Mouse (Mus musculus) forebrain, embryonic 10.5 days (tissue): ENCODE results near the gene Dntt. TPM values are rescaled to one million over a fixed set of nuclear protein-coding genes. Genes with fewer than 3 reads are reported as not detected.

Source experiments
- DNase-seq: peaks from one replicate; pipeline ENCODE4 v3.0.0-alpha.2; 2017; ENCODE audit warnings: low spot score; ENCODE audit errors: extremely low spot score
- H3K27ac ChIP-seq: fragments of 300-500 bp; sonication (generic); 2 replicates; pipeline ENCODE4 v1.5.1; 2016; ENCODE audit warnings: mild to moderate bottlenecking
- H3K27me3 ChIP-seq: fragments of 300-500 bp; sonication (generic); 2 replicates; pipeline ENCODE4 v1.6.1; 2016; ENCODE audit warnings: mild to moderate bottlenecking; ENCODE audit not compliant: poor library complexity, severe bottlenecking
- H3K36me3 ChIP-seq: fragments of 300-500 bp; sonication (generic); replicated peaks from 2 replicates; pipeline ENCODE4 v1.6.1; 2016; ENCODE audit warnings: mild to moderate bottlenecking, moderate library complexity
- H3K4me1 ChIP-seq: fragments of 300-500 bp; sonication (generic); 2 replicates; pipeline ENCODE4 v1.6.1; 2016
- H3K4me3 ChIP-seq: fragments of 300-500 bp; sonication (generic); 2 replicates; pipeline ENCODE4 v1.5.1; 2016; ENCODE audit warnings: mild to moderate bottlenecking, moderate library complexity
- H3K9me3 ChIP-seq: fragments of 300-500 bp; sonication (generic); 2 replicates; pipeline ENCODE4 v1.6.1; 2016; ENCODE audit warnings: mild to moderate bottlenecking, moderate library complexity
- WGBS: fragments of 180-500 bp; shearing (Covaris S2); methylation state at CpG from one replicate; pipeline ENCODE4 v1.1.7; 2016; 5-methylcytosine and 5-hydroxymethylcytosine counted together
- polyA plus RNA-seq: library from polyadenylated mRNA; unstranded; fragments of >200 nt; fragmentation: Nextera tagmentation; extraction: Ambion mirVana; gene quantifications from 2 replicates; pipeline ENCODE4 v1.2.1, GENCODE M21; 2016

The Dntt gene
- polyA plus RNA-seq, 1 experiment from 2014 or later, result not detected

- no peak overlapping the region for H3K4me3 ChIP-seq
- H3K27me3 ChIP-seq, result peaks cover 31% of the 10 kb centered on the region
- no peak overlapping the region for H3K27ac ChIP-seq
- H3K36me3 ChIP-seq, result no peaks in the 10 kb centered on the region
- DNase-seq, result peak; percentile 80
- no peaks in the 10 kb centered on the region for H3K9me3 ChIP-seq
- WGBS, result 4% methylated on average over 2 of the region's 2 CpGs
- H3K4me1 ChIP-seq, result peaks cover 22% of the 10 kb centered on the region
Measured at GRCm38 (mm10) chr19:41086700-41087099, 57.6 kb downstream of the Dntt start.

- Histone ChIP-seq H3K4me1 (peaks cover 17% of the 10 kb centered on the region), H3K27me3 (peaks cover 31% of the 10 kb centered on the region), H3K36me3 (no peaks in the 10 kb centered on the region), H3K27ac (no peak overlapping the region), H3K4me3 (no peak overlapping the region), H3K9me3 (no peaks in the 10 kb centered on the region)
- 64% methylated on average over 4 of the region's 4 CpGs for WGBS
- no peak for DNase-seq
Measured at GRCm38 (mm10) chr19:41087901-41088300, 58.8 kb downstream of the Dntt start.

GRCm38 (mm10) chr19:41088491-41088890 lies 59.4 kb downstream of the Dntt start:
- Histone ChIP-seq H3K4me1 (peaks cover 17% of the 10 kb centered on the region), H3K9me3 (no peaks in the 10 kb centered on the region), H3K27me3 (peaks cover 31% of the 10 kb centered on the region), H3K4me3 (peak overlapping the region; percentile 20), H3K27ac (peak overlapping the region; percentile 48; the same call in 1 of the 2 replicates), H3K36me3 (no peaks in the 10 kb centered on the region)
- WGBS, result 43% methylated on average over 18 of the region's 18 CpGs
- DNase-seq, result no peak

GRCm38 (mm10) chr19:41089833-41090232 lies 60.8 kb downstream of the Dntt start:
- Histone ChIP-seq H3K36me3 (no peaks in the 10 kb centered on the region), H3K4me3 (no peak overlapping the region), H3K27ac (no peak overlapping the region), H3K4me1 (peaks cover 17% of the 10 kb centered on the region), H3K27me3 (peaks cover 31% of the 10 kb centered on the region), H3K9me3 (no peaks in the 10 kb centered on the region)
- WGBS, result 15% methylated on average over 5 of the region's 5 CpGs
- peak; percentile 64 for DNase-seq

GRCm38 (mm10) chr19:41091901-41092300 lies 62.8 kb downstream of the Dntt start:
- H3K27ac ChIP-seq, result no peak overlapping the region
- WGBS, result 78% methylated on average over 2 of the region's 2 CpGs
- no peak for DNase-seq
- no peaks in the 10 kb centered on the region for H3K36me3 ChIP-seq
- H3K27me3 ChIP-seq, result peaks cover 31% of the 10 kb centered on the region
- H3K4me1 ChIP-seq, result peaks cover 17% of the 10 kb centered on the region
- H3K9me3 ChIP-seq, result no peaks in the 10 kb centered on the region
- no peak overlapping the region for H3K4me3 ChIP-seq

- 0 out of 2 replicates have a peak, but pooled peaks cover 12% of the 10 kb centered on the region for H3K27me3 ChIP-seq
- no peak overlapping the region for H3K27ac ChIP-seq
- 68% methylated on average over 4 of the region's 4 CpGs for WGBS
- peaks cover 11% of the 10 kb centered on the region for H3K4me1 ChIP-seq
- H3K4me3 ChIP-seq, result no peak overlapping the region
- no peak for DNase-seq
- H3K36me3 ChIP-seq, result no peaks in the 10 kb centered on the region
- H3K9me3 ChIP-seq, result no peaks in the 10 kb centered on the region
Measured at GRCm38 (mm10) chr19:41097038-41097437, 68.0 kb downstream of the Dntt start.

GRCm38 (mm10) chr19:41100863-41101262 lies 71.8 kb downstream of the Dntt start:
- no peaks in the 10 kb centered on the region for H3K9me3 ChIP-seq
- H3K27me3 ChIP-seq, result peaks cover 27% of the 10 kb centered on the region
- no peak overlapping the region for H3K4me3 ChIP-seq
- no peak for DNase-seq
- peaks cover 17% of the 10 kb centered on the region for H3K4me1 ChIP-seq
- no peaks in the 10 kb centered on the region for H3K36me3 ChIP-seq
- WGBS, result 94% methylated on average over 7 of the region's 7 CpGs
- H3K27ac ChIP-seq, result no peak overlapping the region

- no peak for DNase-seq
- Histone ChIP-seq H3K27ac (no peak overlapping the region), H3K36me3 (no peaks in the 10 kb centered on the region), H3K4me1 (peaks cover 18% of the 10 kb centered on the region), H3K27me3 (peaks cover 30% of the 10 kb centered on the region), H3K4me3 (no peak overlapping the region), H3K9me3 (no peaks in the 10 kb centered on the region)
- 87% methylated on average over 8 of the region's 8 CpGs for WGBS
Measured at GRCm38 (mm10) chr19:41101390-41101789, 72.3 kb downstream of the Dntt start.

- Histone ChIP-seq H3K27ac (no peak overlapping the region), H3K4me1 (peaks cover 40% of the 10 kb centered on the region), H3K4me3 (no peak overlapping the region), H3K36me3 (no peaks in the 10 kb centered on the region), H3K9me3 (no peaks in the 10 kb centered on the region), H3K27me3 (peaks cover 47% of the 10 kb centered on the region)
- 46% methylated on average over 8 of the region's 8 CpGs for WGBS
- no peak for DNase-seq
Measured at GRCm38 (mm10) chr19:41104922-41105321, 75.8 kb downstream of the Dntt start.

- H3K4me1 ChIP-seq, result peaks cover 57% of the 10 kb centered on the region
- peaks cover 64% of the 10 kb centered on the region for H3K27me3 ChIP-seq
- H3K4me3 ChIP-seq, result no peak overlapping the region
- no peak for DNase-seq
- no peak overlapping the region for H3K27ac ChIP-seq
- H3K9me3 ChIP-seq, result no peaks in the 10 kb centered on the region
- H3K36me3 ChIP-seq, result no peaks in the 10 kb centered on the region
- WGBS, result 78% methylated on average over 8 of the region's 8 CpGs
Measured at GRCm38 (mm10) chr19:41107530-41107929, 78.5 kb downstream of the Dntt start.

- Histone ChIP-seq H3K4me3 (no peak overlapping the region), H3K9me3 (no peaks in the 10 kb centered on the region), H3K36me3 (no peaks in the 10 kb centered on the region), H3K27ac (peak overlapping the region; percentile 49; the same call in 1 of the 2 replicates), H3K4me1 (peaks cover 68% of the 10 kb centered on the region), H3K27me3 (peaks cover 75% of the 10 kb centered on the region)
- DNase-seq, result no peak
- 87% methylated on average over 7 of the region's 7 CpGs for WGBS
Measured at GRCm38 (mm10) chr19:41108666-41109065, 79.6 kb downstream of the Dntt start.

Other genes with a start within 250 kb of the Dntt start
- 37.9 and 39.9 TPM in 2 replicates for gene Ccnj, start 198.0 kb upstream of the Dntt start, polyA plus RNA-seq
- 12.0 and 13.6 TPM in 2 replicates for gene Zfp518a, start 134.6 kb upstream of the Dntt start, polyA plus RNA-seq
- gene Blnk, start 34.7 kb upstream of the Dntt start, polyA plus RNA-seq, result 0.16 and 0.35 TPM in 2 replicates
- gene Opalin, start 47.8 kb downstream of the Dntt start, polyA plus RNA-seq, result not detected in 2 replicates
- 1.1 and 1.2 TPM in 2 replicates for gene Tll2, start 177.6 kb downstream of the Dntt start, polyA plus RNA-seq
- 92.8 and 104 TPM in 2 replicates for gene Tm9sf3, start 234.7 kb downstream of the Dntt start, polyA plus RNA-seq